Mouse (Mus musculus): ENCODE results near the gene A4galt.

DNA sequence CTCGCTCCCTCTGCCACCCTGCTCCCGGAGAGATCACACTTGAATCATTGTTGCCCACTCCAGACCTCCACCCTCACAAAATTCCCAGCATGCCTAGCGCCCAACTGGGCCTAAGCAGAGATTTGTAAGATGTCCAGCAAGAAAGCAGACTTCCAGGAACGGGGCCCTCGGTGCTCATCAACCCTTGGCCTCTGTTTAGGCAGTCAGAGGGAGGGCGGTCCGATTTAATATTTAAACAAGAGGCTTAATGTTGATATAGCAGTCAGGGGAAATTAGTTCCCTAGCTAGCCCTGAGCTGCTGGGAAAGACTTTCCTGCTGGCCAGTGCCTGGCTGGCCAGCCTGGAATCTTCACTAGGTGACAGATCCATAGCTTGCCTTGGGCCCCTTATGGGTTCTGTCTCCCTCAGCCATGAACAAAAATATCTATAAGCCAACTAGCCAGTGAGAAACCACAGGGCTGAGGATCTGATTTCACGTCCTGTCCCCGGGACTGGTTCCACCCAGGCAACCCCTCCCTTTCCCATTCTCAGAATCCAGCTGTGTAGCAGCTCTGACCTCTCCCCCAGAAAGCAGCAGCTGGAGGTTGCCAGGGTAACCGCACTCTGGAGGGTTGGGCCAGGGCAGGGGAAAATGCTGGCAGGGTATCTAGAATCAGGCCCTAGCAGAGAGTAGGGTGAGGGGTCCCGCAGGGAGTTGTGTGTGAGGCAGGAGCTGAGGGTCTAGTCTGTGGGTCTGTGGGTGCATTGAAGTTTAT, 28.2 kb downstream of the A4galt start:
- TF ChIP-seq CTCF (conservative IDR thresholded peaks at IDR 0.05; ENCODE audit: low read length) (no peak), NANOG (IDR thresholded peaks at IDR 0.05; ENCODE audit: borderline replicate concordance, low read length) (no peak)

Data from E14TG2a.4 (cell line).